11 mouse cellular contexts compared by ENCODE assay signal in genomic region chr5:77099317-77099996, GRCm38 (mm10). TPM values are rescaled to one million over a fixed set of nuclear protein-coding genes. Genes with fewer than 3 reads are reported as not detected.
DNase-seq lines count a peak whose midpoint lies in the region; ATAC-seq and TF ChIP-seq lines count a peak whose summit lies in the region.
"Had no signal": no experiment of that assay in that cellular context is flagged by ENCODE, and none has a peak within 500 bp of the region (broad histone marks: within the 10 kb centered on the region; RNA-seq: fewer than 3 reads in every experiment).

No protein-coding gene starts in this region.

- WGBS in liver, postnatal 0 days (ENCODE audit: insufficient replicate concordance): 31% methylated on average over 11 of the region's 11 CpGs

- TF ChIP-seq EP300 in liver, postnatal 0 days (IDR thresholded peaks at IDR 0.05; ENCODE audit: low read depth): 0 out of 2 replicates have a peak, but pooled peaks have one; percentile 10

- DNase-seq in liver, postnatal 0 days: no peak
- no peak for DNase-seq in liver
- peak; percentile 44 for DNase-seq in heart, adult 8-10 months (ENCODE audit: low spot score)
- DNase-seq in kidney, postnatal 14 days: peak; percentile 66
- peak; percentile 61 for DNase-seq in yolk sac, embryonic 10.5 days (ENCODE audit: low spot score)
- no peak for DNase-seq in layer of hippocampus, postnatal 14 days (ENCODE audit: low spot score in 2 of 2)
- DNase-seq: cerebellum, adult 11-12 months; liver, embryonic 13.5 days had no signal

- H3K4me3 ChIP-seq in liver, postnatal 0 days (ENCODE audit: low read depth, low read length): no peak overlapping the region
- H3K4me3 ChIP-seq: hindbrain, embryonic 15.5 days; liver, embryonic 13.5 days; midbrain, embryonic 13.5 days had no signal

- peak; percentile 38 for ATAC-seq in liver, postnatal 0 days
- no peak for ATAC-seq in inflammation-experienced regulatory T-cells, adult 6 months
- ATAC-seq: midbrain, embryonic 13.5 days had no signal

- no peaks in the 10 kb centered on the region for H3K36me3 ChIP-seq in liver, postnatal 0 days (replicated peaks; ENCODE audit: insufficient read depth, low read length)
- H3K36me3 ChIP-seq: hindbrain, embryonic 15.5 days; liver, embryonic 13.5 days; midbrain, embryonic 13.5 days had no signal

- no peak overlapping the region for H3K9ac ChIP-seq in liver, postnatal 0 days (replicated peaks)
- H3K9ac ChIP-seq: hindbrain, embryonic 15.5 days; liver, embryonic 13.5 days; midbrain, embryonic 13.5 days had no signal

- no peaks in the 10 kb centered on the region for H3K27me3 ChIP-seq in liver, postnatal 0 days (ENCODE audit: insufficient read depth, low read length)

- TF ChIP-seq CTCF in liver, postnatal 0 days (IDR thresholded peaks at IDR 0.05; ENCODE audit: low read depth): no peak

- no peaks in the 10 kb centered on the region for H3K9me3 ChIP-seq in liver, postnatal 0 days (ENCODE audit: low read length)
- H3K9me3 ChIP-seq: hindbrain, embryonic 15.5 days; liver, embryonic 13.5 days; midbrain, embryonic 13.5 days had no signal

- peaks cover 29% of the 10 kb centered on the region for H3K4me1 ChIP-seq in liver, postnatal 0 days (ENCODE audit: insufficient read depth)

- H3K4me2 ChIP-seq in liver, postnatal 0 days (ENCODE audit: low read depth, low read length): no peak overlapping the region
- H3K4me2 ChIP-seq: hindbrain, embryonic 15.5 days; liver, embryonic 13.5 days; midbrain, embryonic 13.5 days had no signal

- H3K27ac ChIP-seq in liver, postnatal 0 days (ENCODE audit: low read depth): no peak overlapping the region
- H3K27ac ChIP-seq: hindbrain, embryonic 15.5 days; liver, embryonic 13.5 days; midbrain, embryonic 13.5 days had no signal

RNA-seq across cellular contexts. Expression of gene Hopx, which starts 15.5 kb away (rescaled TPM):
- 0.78 and 0.95 TPM in 2 replicates for polyA plus RNA-seq in liver, postnatal 0 days (2015; fragmentation: Nextera tagmentation; extraction: Ambion mirVana)
- 100 to 1,000 TPM; 354 to 475 (median 429) TPM for total RNA-seq in heart, adult 8-10 months (2022)
- total RNA-seq in layer of hippocampus, postnatal 14 days (2021): 10 to 100 TPM; 64.5 to 92.8 TPM
- 10 to 100 TPM; 13.8 to 24.5 (median 15.9) TPM for polyA plus RNA-seq in inflammation-experienced regulatory T-cells, adult 6 months (2017; shearing (Covaris generic))

Comparison
In these comparisons a context has a peak if more than half of its experiments do, and no peak if none do; other contexts are left out.
1. DNase-seq: peak in heart, adult 8-10 months (single experiment), kidney, postnatal 14 days (single experiment) and yolk sac, embryonic 10.5 days (single experiment); none in liver, postnatal 0 days (single experiment), liver (single experiment) and layer of hippocampus, postnatal 14 days (0 of 2).